Mouse (Mus musculus) liver, adult (tissue): ENCODE results near the gene Gtpbp6.
A peak's percentile ranks its signal among the peaks of the same experiment; 100 is the strongest.
"Not testable (repeated sequence)": the region's sequence is repeated elsewhere in the genome, so short reads cannot be mapped to it uniquely, and the experiment has no call there.

Source experiments
- GATA4 ChIP-seq: IDR thresholded peaks from 2 replicates; pipeline ENCODE4 v1.6.1; 2014; ENCODE audit warnings: mild to moderate bottlenecking, low read length; ENCODE audit not compliant: insufficient replicate concordance

The Gtpbp6 gene

DNA sequence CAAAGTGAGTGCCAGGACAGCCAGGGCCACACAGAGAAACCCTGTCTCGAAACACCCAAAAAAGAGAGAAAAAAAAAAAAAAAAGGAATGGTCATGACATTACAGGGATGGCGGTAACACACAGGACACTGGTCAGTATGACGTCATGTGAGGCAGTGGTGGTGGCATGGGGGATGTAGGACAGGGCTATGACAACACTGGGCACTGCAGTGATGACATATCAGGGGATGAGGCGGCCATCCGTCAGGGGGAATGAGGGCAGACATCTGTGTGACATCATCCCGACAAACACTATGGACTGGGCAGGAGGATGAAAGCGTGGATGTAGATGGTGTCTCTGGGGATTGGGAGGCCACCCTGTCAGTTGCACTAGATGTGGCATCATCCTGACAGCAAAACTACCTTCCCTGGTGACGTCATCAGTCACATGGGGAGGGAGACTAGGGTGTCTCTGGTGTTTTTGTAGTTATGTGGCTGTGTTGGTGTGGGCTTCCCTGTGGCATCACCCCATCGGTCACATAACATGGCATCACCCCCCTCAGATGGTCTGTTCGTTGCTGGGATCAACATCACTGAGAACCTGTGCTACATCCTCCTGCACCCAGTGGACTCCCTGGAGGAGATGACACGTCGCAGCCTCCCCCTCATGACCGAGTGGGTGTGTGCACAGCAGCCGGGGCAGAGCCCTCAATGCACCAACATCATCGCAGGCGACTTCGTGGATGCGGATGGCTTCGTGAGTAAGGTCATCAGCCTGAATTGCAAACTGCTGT is 5.0 kb downstream of the Gtpbp6 start:
- TF ChIP-seq GATA4 = no peak

DNA sequence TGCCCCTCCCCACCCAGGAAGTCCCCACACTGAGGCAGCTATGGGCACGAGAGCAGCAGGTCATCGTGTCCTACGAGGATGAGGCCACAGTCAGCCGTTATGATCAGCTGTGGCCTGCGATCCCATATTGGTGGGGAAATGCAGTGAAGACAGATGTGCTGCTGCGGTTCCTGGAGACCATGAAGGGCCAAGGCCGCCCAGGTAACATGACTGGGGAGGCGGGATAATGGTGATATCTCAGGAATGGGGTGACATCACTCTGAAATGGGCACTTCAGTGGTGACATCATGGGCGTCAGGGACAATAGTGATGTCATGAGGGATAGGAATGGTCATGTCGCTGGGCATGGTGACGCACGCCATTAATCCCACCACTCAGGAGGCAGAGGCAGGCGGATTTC is 5.6 kb downstream of the Gtpbp6 start:
- TF ChIP-seq GATA4 = no peak

DNA sequence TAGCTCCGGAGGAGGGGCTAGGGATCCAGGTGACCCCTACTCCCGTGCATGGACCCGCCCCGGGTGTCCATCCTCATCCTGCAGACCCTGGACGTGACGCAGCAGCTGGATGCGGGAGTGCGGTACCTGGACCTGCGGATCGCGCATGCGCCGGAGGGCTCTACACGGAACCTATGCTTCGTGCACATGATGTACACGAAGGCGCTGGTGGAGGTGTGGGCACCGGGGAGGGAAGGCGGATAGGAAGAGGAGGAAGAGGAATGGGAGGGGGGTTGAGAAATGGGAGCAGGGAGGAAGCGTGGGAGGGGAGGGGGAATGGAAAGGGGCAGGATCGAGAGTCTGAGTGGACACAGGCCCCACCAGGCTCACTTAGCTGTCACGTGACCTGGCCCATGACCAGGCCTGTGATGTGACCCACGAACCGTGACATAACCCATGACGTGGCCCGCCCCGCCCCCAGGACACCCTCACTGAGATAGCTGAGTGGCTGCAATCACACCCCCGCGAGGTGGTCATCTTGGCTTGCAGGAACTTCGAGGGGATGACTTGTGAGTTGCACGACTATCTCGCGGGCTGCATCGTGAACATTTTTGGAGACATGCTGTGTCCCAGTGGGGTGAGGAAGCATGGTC is 6.2 kb downstream of the Gtpbp6 start:
- TF ChIP-seq GATA4 = no peak

DNA sequence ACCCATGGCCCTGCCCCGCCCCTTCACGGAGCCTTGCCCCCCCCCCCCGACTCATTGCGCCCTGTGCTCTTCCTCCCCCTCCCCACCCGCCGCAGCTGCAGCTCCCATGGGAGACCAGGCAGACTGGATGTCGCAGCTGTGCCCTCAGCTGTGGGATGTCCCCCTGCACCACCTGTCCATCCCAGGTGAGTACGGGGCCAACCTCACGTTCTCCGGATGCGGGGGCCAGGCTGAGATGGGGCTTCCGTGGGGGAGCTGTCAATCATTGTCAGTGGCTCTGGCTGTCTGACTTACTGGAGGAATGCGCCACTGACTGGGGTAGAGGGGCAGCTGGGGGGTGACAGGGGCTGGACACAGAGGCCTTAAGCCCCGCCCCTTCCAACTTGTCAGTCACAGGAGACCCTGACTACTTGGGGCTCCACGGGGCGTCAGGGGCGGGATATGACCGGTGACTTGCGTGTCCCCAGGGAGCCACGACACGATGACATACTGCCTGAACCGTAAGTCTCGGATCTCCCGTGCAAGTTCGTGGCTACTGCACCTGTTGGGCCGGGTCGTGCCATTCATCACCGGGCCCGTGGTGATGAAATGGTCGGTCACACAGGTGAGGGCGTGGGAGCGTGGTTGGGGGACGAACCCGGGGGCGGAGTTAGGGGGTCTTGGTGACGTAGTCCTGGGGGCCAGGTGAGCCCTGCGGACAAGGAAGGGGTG is 6.9 kb downstream of the Gtpbp6 start:
- no peak for TF ChIP-seq GATA4

GRCm38 (mm10) chr5:110099656-110100580 is 8.1 kb downstream of the Gtpbp6 start, which contains the start of gene Plcxd1:
Gene Plcxd1 (plus strand): TSS chr5:110099969.
- TF ChIP-seq GATA4 = no peak

- TF ChIP-seq GATA4 = no peak
Observed at GRCm38 (mm10) chr5:110098991-110099477, 9.0 kb downstream of the Gtpbp6 start.

- no peak for TF ChIP-seq GATA4
Observed at GRCm38 (mm10) chr5:110094847-110095213, 13.2 kb downstream of the Gtpbp6 start.

DNA sequence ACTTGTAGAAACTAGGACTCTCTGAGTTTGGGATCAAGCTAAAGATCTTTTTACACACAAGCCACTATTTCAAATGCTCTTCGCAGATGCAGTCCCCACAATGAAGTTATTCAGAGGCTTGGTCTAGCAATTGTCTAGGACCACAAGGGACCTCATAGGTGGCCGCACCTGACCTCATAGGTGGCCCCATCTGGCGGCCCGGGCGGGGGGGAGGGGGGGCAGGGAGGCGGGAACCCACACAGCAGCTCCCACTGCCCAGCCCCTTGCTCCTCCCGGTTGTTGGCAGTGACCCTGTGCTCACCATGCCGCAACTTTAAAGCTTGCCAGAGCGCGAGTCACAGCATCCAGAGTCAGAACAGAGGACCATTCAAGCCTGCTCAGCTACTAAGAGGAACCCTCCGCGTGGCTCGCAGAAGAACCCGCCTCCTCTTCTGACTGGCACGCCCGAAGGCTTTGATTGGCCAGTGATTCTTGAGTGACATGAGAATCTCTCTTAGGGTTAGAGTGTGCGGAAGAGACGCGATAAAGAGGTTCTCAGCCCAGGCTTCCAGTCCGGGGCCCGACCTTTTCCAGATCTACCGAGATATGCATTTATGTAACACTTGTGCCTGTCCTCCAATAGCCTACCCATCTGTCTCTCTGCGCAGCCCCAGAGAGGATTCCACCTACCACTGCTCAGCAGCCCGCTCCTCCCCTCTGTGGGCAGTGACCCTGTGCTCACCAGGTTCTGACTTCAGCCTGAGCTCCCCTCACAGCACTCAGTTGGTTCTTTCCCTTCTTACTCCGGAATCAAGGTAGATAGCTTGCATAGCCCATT is 13.8 kb downstream of the Gtpbp6 start, which contains the start of gene Gm35315:
TSS of gene Gm35315 (minus strand) at position 391 of the 817 bp plus-strand sequence.
- peak; percentile 76; the same call in 1 of the 2 replicates for TF ChIP-seq GATA4

DNA sequence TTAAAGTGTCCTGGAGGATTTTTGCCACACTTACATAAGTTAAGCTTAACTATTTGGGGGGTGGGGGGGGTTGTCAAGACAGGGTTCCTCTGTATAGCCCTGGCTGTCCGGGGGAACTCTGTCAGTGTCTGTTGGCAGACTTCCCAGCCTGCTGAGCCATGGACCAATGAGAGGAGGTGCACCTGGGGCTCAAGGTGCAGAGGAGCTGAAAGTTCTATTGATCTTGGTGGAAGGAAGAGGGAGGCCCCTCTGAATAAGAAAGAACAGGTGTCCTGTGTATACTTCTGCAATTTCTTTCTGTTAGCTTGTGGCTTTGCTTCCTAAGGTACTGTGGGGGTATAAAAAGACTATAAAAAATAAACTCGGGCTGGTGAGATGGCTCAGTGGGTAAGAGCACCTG is 16.5 kb downstream of the Gtpbp6 start:
- no peak for TF ChIP-seq GATA4

GRCm38 (mm10) chr5:110086161-110086866 is 21.7 kb downstream of the Gtpbp6 start:
- TF ChIP-seq GATA4 = no peak

DNA sequence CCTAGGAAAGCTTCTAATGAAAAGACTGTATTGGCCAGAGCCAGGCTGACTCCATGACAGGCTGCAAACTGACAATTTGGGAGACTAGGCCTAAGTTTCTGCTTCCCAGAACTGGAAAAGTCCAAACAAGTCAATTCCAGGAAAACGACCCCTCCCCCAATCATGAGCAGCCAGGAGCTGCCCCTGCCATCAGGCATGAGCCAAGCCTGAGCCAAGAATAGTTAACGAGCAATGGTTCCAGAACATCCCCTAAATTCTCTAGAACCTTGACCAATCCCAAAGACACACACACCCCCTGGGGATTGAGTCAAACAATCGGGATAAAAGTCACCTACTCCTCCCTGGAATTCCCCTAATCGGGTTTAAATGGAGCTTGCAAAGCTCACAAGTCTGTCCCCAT is 25.0 kb downstream of the Gtpbp6 start:
- TF ChIP-seq GATA4 = no peak

DNA sequence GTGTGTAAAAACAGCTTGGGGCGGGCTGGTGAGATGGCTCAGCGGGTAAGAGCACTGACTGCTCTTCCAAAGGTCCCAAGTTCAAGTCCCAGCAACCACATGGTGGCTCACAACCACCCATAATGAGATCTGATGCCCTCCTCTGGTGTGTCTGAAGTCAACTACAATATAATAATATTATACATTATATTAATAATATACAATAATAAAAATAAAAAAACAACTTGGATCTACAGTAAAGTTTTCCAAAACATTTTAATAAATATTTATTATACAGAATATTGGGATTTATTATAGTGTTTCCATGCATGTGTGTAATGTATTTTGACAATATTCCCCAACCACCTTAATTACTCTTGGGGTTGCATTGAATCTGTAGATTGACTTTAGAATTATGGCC is 35.6 kb downstream of the Gtpbp6 start, which contains the start of gene Gm17655:
TSS of gene Gm17655 (minus strand) at position 101 of the 400 bp plus-strand sequence.
- TF ChIP-seq GATA4 = not testable (repeated sequence)
